In the genomic region with DNA sequence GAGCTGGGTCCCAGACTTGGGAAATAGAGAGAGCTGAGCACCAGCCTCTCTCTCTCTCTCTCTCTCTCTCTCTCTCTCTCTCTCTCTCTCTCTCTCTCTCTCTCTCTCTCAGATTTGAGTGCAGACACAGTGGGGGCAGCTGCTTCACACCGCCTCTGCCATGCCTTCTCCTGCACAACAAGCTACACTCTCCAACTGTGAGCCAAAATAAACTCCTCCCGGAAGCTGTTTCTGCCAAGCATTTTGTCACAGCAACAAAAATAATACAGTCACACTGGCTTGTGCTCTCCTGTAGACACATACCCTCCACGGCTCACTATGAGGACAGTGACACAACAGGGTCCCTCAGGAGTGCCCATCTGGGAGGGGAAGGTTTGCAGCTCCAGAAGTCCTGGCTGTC, we compare ENCODE assay signal across 20 mouse cellular contexts. TPM values are rescaled to one million over a fixed set of nuclear protein-coding genes. Genes with fewer than 3 reads are reported as not detected.
DNase-seq lines count a peak whose midpoint lies in the region; TF ChIP-seq lines count a peak whose summit lies in the region.
"Had no signal": no experiment of that assay in that cellular context is flagged by ENCODE, and none has a peak within 500 bp of the region (broad histone marks: within the 10 kb centered on the region; RNA-seq: fewer than 3 reads in every experiment).

No protein-coding gene starts in this region.

- DNase-seq in layer of hippocampus, adult 2 months (ENCODE audit: low spot score in 2 of 2) = peak; percentile 46 to 55
- DNase-seq in layer of hippocampus, adult 9-10 months (ENCODE audit: low spot score) = no peak
- peak; percentile 34 for DNase-seq in brain, embryonic 14.5 days (ENCODE audit: low read depth)
- DNase-seq in heart, adult 9 months (ENCODE audit: low spot score in 2 of 2) = peak; percentile 25 to 46
- peak; percentile 73 for DNase-seq in layer of hippocampus, adult 9-11 months
- no peak for DNase-seq in neural tube, embryonic 10.5 days (ENCODE audit: extremely low spot score, low spot score)
- DNase-seq in lung, postnatal 36 days = no peak
- DNase-seq: adrenal gland, postnatal 36 days; cerebellum, adult 9-11 months; kidney, adult 11 months; kidney, postnatal 14 days; lung, adult 2 months; thymus, postnatal 14 days had no signal

- no peak overlapping the region for H3K27ac ChIP-seq in layer of hippocampus, adult 2 months
- H3K27ac ChIP-seq: embryonic facial prominence, embryonic 13.5 days; hindbrain, postnatal 0 days; macrophage; midbrain, embryonic 12.5 days; neural tube, embryonic 15.5 days had no signal

- no peak for TF ChIP-seq CTCF in layer of hippocampus, adult 2 months (conservative IDR thresholded peaks at IDR 0.05)
- TF ChIP-seq CTCF in brain, embryonic 14.5 days (IDR thresholded peaks at IDR 0.05; ENCODE audit: borderline replicate concordance, extremely low read depth, insufficient read depth, insufficient read length) = no peak

- H3K4me3 ChIP-seq in layer of hippocampus, adult 2 months = no peak overlapping the region
- H3K4me3 ChIP-seq: embryonic facial prominence, embryonic 13.5 days; midbrain, embryonic 12.5 days; neural tube, embryonic 15.5 days had no signal

- TF ChIP-seq POLR2A in brain, embryonic 14.5 days (IDR thresholded peaks at IDR 0.05; ENCODE audit: borderline replicate concordance, extremely low read depth, insufficient read depth, insufficient read length, poor library complexity, severe bottlenecking) = no peak

RNA-seq across cellular contexts. Expression of gene Gli2, which starts 36.6 kb away (rescaled TPM):
- total RNA-seq in layer of hippocampus, adult 2 months (2021) = 1 to 10 TPM; 4.6 to 4.8 TPM
- polyA plus RNA-seq in brain, embryonic 14.5 days (2012; rRNA removed) = 6.4 and 8.3 TPM in 2 replicates
- total RNA-seq: hematopoietic stem cell, adult 5-6 weeks; liver, adult 2 months had no signal
- polyA plus RNA-seq: macrophage had no signal

Comparison
In these comparisons a context has a peak if more than half of its experiments do, and no peak if none do; other contexts are left out.
1. DNase-seq: peak in layer of hippocampus, adult 2 months (2 of 2), brain, embryonic 14.5 days (single experiment), heart, adult 9 months (2 of 2) and layer of hippocampus, adult 9-11 months (single experiment); none in layer of hippocampus, adult 9-10 months (single experiment), neural tube, embryonic 10.5 days (single experiment) and lung, postnatal 36 days (single experiment).